Mouse (Mus musculus) ES-E14 (cell line): Measurements from ENCODE around the gene Ostc. TPM values are rescaled to one million over a fixed set of nuclear protein-coding genes. Genes with fewer than 3 reads are reported as not detected.
A peak's percentile ranks its signal among the peaks of the same experiment; 100 is the strongest.

Experiments used
- DNase-seq: peaks from one replicate; pipeline ENCODE4 v3.0.0-alpha.2; 2013; ENCODE audit warnings: low read depth, low spot score
- H3K27ac ChIP-seq: 2 replicates; pipeline ENCODE4 v1.5.1; 2012; ENCODE audit warnings: low read depth, mild to moderate bottlenecking, low read length, moderate library complexity, mixed read lengths; ENCODE audit not compliant: poor library complexity, insufficient read depth, severe bottlenecking
- H3K36me3 ChIP-seq: 2 replicates; pipeline ENCODE4 v1.6.1; 2012; ENCODE audit warnings: mild to moderate bottlenecking, low read length, moderate library complexity, mixed read lengths; ENCODE audit not compliant: control insufficient read depth, poor library complexity, insufficient read depth, severe bottlenecking
- H3K4me1 ChIP-seq, 2 experiments: fragments of 150-350 bp in 1 of 2; sonication (generic) in 1 of 2; 2 replicates each; pipeline ENCODE4 v1.6.1; 2012; ENCODE audit warnings: low read length in 2 of 2, mild to moderate bottlenecking in 1 of 2, mixed read lengths in 1 of 2; ENCODE audit not compliant: control insufficient read depth in 2 of 2, insufficient read depth in 2 of 2, poor library complexity in 1 of 2
- H3K4me3 ChIP-seq, 2 experiments: fragments of 150-350 bp in 1 of 2; sonication (generic) in 1 of 2; 2 replicates each; pipeline ENCODE4 v1.5.1; 2012; ENCODE audit warnings: low read length in 2 of 2, low read depth in 1 of 2, mild to moderate bottlenecking in 1 of 2, mixed read lengths in 1 of 2; ENCODE audit not compliant: insufficient read depth in 1 of 2, poor library complexity in 1 of 2, severe bottlenecking in 1 of 2
- H3K9ac ChIP-seq: 2 replicates; pipeline ENCODE4 v1.6.1; 2012; ENCODE audit warnings: low read depth, mild to moderate bottlenecking, low read length, mixed read lengths; ENCODE audit not compliant: poor library complexity, insufficient read depth, severe bottlenecking
- H3K9me3 ChIP-seq: fragments of 150-350 bp; sonication (generic); 2 replicates; pipeline ENCODE4 v1.6.1; 2012; ENCODE audit warnings: low read depth, mild to moderate bottlenecking, low read length; ENCODE audit not compliant: control insufficient read depth, insufficient read depth
- CHD2 ChIP-seq: IDR thresholded peaks from 2 replicates; pipeline ENCODE4 v1.6.1; 2014; ENCODE audit warnings: mild to moderate bottlenecking, low read depth, low read length, inconsistent platforms
- HCFC1 ChIP-seq: IDR thresholded peaks from 2 replicates; pipeline ENCODE4 v1.6.1; 2012; ENCODE audit warnings: low read length, inconsistent platforms, borderline replicate concordance; ENCODE audit not compliant: insufficient read depth
- MAFK ChIP-seq: IDR thresholded peaks from 2 replicates; pipeline ENCODE4 v1.6.1; 2014; ENCODE audit warnings: mild to moderate bottlenecking, low read depth, low read length, inconsistent platforms; ENCODE audit not compliant: insufficient read depth
- ZC3H11A ChIP-seq: IDR thresholded peaks from 2 replicates; pipeline ENCODE4 v1.6.1; 2012; ENCODE audit warnings: low read depth, mild to moderate bottlenecking, inconsistent platforms, low read length, borderline replicate concordance
- ZNF384 ChIP-seq: IDR thresholded peaks from 2 replicates; pipeline ENCODE4 v1.6.1; 2012; ENCODE audit warnings: low read depth, low read length, inconsistent platforms
- in situ Hi-C, 2 experiments: fragments of 600-800 bp; cut with MboI; formaldehyde crosslinking; loops; one replicate each; pipeline ENCODE4 v1.15.1; 2025; ENCODE audit warnings: low sequenced_read_pairs in 2 of 2, inconsistent platforms in 1 of 2; ENCODE audit not compliant: unreplicated experiment in 2 of 2
- total RNA-seq: library from RNA; depleted of rRNA; stranded (reverse); fragments of 300-350 nt; gene quantifications from 2 replicates; pipeline ENCODE4 v1.2.3, GENCODE M21; 2012; rRNA removed

The Ostc gene
- total RNA-seq, result 319 and 342 TPM in 2 replicates

- DNase-seq, result peak; percentile 98
- no peaks in the 10 kb centered on the region for H3K9me3 ChIP-seq
- in situ Hi-C loops, result no loop called here
- no peak for TF ChIP-seq ZC3H11A
- TF ChIP-seq MAFK, result no peak
- TF ChIP-seq HCFC1, result no peak
- no peak for TF ChIP-seq ZNF384
- no peak for TF ChIP-seq CHD2
- peak within 1 kb of the TSS; percentile 91 to 98 for H3K4me3 ChIP-seq
- no peaks in the 10 kb centered on the region; the same call in none of the 2 replicates for H3K36me3 ChIP-seq
- H3K4me1 ChIP-seq, result peaks cover 0 to 2% of the 10 kb centered on the region in 2 experiments; a peak in 1 of 4 replicates
- peak within 1 kb of the TSS; percentile 98 for H3K9ac ChIP-seq
- H3K27ac ChIP-seq, result peak within 1 kb of the TSS; percentile 66; the same call in 1 of the 2 replicates
These were observed at the start of gene Ostc for GRCm38 (mm10) chr3:130708967-130709924. Gene Ostc (minus strand): TSS chr3:130709444.

DNA sequence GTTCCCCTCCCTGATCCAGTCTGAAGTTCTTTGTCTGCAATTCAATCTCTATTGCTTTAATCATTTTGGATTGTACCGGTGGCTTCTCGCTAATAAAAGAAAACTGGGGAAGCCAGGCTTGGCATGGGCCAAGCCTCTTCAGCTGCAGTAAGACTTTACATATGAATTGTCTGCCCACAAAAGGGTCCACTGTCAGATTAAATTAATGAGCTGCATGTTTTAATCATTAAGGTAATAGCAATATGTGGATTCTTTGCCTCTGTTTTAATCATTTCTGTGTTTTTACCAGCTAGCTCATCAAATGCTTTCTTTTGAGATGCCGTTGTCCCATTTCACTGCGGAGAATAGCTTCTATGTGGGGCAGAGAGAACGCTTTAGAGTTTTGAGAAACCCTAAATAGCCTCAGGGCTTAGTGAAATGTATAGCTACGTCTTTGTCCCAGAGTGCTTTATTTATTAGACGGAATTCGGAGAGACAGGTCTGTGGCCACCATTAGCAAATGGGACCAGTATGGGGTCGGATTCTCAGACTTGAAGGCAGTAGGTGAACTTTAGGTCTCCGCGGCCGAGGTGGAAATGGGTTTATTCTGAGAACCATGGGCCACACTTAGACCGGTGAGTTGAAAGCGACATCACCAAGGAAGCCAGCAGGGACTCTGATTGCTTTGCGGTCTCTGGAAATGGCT lies 49.1 kb upstream of the Ostc start:
- no peak overlapping the region for H3K9ac ChIP-seq
- no peaks in the 10 kb centered on the region for H3K4me1 ChIP-seq
- H3K9me3 ChIP-seq, result no peaks in the 10 kb centered on the region
- no peak overlapping the region for H3K27ac ChIP-seq
- DNase-seq, result no peak
- H3K4me3 ChIP-seq, result no peak overlapping the region
- no peaks in the 10 kb centered on the region for H3K36me3 ChIP-seq
- TF ChIP-seq ZC3H11A (no peak), CHD2 (no peak), ZNF384 (no peak), HCFC1 (no peak), MAFK (no peak)
- in situ Hi-C loops, result no loop called here

DNA sequence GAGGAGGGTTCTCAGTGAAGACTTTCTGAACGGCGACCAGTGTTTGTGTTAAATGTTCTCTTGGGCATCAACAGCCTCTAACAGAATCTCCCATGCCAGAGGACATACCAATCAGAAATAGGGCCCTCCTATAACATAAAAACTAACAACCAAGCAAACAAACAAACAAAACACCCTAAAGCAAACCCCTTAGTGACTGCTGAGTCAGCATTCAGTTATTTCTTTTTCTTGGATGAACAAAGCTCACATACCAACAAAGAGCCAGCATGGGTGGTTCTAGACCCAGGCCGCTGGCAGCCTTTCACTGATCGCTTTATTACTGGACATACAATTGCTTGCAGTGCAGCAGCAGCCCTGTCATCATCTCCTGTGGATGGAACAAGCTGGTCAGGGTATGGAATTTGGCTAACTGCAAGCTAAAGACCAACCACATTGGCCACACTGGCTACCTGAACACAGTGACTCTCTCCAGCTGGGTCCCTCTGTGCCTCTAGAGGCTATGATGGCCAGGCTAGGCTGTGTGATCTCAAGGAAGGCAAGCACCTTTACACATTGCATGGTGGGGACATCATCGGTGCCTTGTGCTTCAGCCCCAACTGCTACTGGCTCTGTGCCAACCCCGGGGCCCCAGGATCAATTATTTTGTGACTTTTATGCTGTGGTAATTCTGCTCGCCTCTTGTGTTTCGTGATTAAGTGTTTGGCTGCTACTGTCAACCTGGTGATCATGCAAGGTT lies 48.0 kb upstream of the Ostc start:
- no peaks in the 10 kb centered on the region for H3K9me3 ChIP-seq
- no peak for TF ChIP-seq ZNF384
- TF ChIP-seq MAFK, result peak; percentile 86
- TF ChIP-seq ZC3H11A, result no peak
- in situ Hi-C loops, result no loop called here
- H3K9ac ChIP-seq, result no peak overlapping the region
- no peaks in the 10 kb centered on the region for H3K36me3 ChIP-seq
- H3K4me3 ChIP-seq, result no peak overlapping the region
- H3K4me1 ChIP-seq, result no peaks in the 10 kb centered on the region
- DNase-seq, result no peak
- H3K27ac ChIP-seq, result no peak overlapping the region

DNA sequence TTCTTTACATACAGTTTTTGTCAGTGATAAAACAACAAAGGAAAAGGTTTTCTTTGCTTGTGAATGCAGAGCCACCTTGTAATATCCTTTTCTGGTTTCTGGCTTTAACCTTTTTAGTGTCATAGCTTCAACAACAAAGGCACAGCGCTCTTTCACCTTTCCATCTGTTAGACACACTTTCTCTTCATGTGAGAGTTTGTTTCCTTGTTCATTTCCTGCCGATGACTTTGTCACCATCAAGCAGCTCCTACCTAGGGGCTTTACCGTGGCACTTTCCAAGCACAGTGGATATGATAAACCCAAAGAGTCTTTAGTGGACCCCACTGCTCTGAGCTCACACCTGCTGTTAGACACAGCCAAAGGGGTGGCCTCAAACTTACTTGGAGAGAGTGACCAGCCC lies 40.0 kb upstream of the Ostc start:
- Histone ChIP-seq H3K9ac (no peak overlapping the region), H3K4me1 (no peaks in the 10 kb centered on the region), H3K27ac (no peak overlapping the region), H3K9me3 (no peaks in the 10 kb centered on the region), H3K36me3 (no peaks in the 10 kb centered on the region), H3K4me3 (no peak overlapping the region)
- DNase-seq, result no peak
- in situ Hi-C loops, result no loop called here
- TF ChIP-seq ZC3H11A, result no peak
- no peak for TF ChIP-seq HCFC1
- TF ChIP-seq MAFK, result no peak
- no peak for TF ChIP-seq CHD2
- TF ChIP-seq ZNF384, result no peak
